Mouse (Mus musculus): ENCODE measurements at regions not wholly inside any gene's neighbourhood (a gene's known extent, or its start where the extent isn't known, plus 50 kb on each side); places are given as distances from the start of the nearest gene placed in this dataset.

- no peak for DNase-seq (ENCODE audit: low read depth)
- TF ChIP-seq CTCF (IDR thresholded peaks at IDR 0.05; ENCODE audit: borderline replicate concordance, extremely low read depth, insufficient read depth, insufficient read length) (no peak), POLR2A (IDR thresholded peaks at IDR 0.05; ENCODE audit: borderline replicate concordance, extremely low read depth, insufficient read depth, insufficient read length, poor library complexity, severe bottlenecking) (no peak)
Observed at GRCm38 (mm10) chr9:71015400-71015799, 63.4 kb upstream of the Lipc start.

GRCm38 (mm10) chr9:71012399-71012798, 60.4 kb upstream of the Lipc start:
- peak; percentile 9 for DNase-seq (ENCODE audit: low read depth)
- TF ChIP-seq POLR2A (IDR thresholded peaks at IDR 0.05; ENCODE audit: borderline replicate concordance, extremely low read depth, insufficient read depth, insufficient read length, poor library complexity, severe bottlenecking): no peak
- no peak for TF ChIP-seq CTCF (IDR thresholded peaks at IDR 0.05; ENCODE audit: borderline replicate concordance, extremely low read depth, insufficient read depth, insufficient read length)

DNA sequence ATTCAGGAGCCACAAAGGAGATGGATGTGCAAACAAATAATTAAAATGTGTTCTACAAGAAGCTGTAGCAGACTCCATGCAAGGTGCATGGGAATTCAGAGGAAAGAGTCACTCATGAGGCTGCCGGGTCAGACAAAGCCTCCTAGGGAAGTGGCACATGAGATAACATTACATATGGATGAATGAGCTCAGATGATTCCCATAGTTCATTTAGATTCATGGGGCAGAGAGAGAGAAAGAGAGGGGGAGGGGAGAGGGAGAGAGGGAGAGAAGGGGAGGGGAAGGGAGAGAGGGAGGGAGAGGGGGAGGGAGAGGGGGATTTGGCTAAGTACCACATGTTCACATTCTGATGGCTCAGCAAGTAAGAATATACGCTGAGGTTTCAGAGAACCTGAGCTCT, 52.6 kb upstream of the Lipc start:
- TF ChIP-seq CTCF (IDR thresholded peaks at IDR 0.05; ENCODE audit: borderline replicate concordance, extremely low read depth, insufficient read depth, insufficient read length) (no peak), POLR2A (IDR thresholded peaks at IDR 0.05; ENCODE audit: borderline replicate concordance, extremely low read depth, insufficient read depth, insufficient read length, poor library complexity, severe bottlenecking) (no peak)
- DNase-seq (ENCODE audit: low read depth): peak; percentile 28

Measured in brain, embryonic 14.5 days (tissue).